Mouse (Mus musculus) heart, adult 18-20 months (tissue): ENCODE measurements at regions not wholly inside any gene's neighbourhood (a gene's known extent, or its start where the extent isn't known, plus 50 kb on each side); places are given as distances from the start of the nearest gene placed in this dataset.
A peak's percentile ranks its signal among the peaks of the same experiment; 100 is the strongest.
"Not testable (repeated sequence)": the region's sequence is repeated elsewhere in the genome, so short reads cannot be mapped to it uniquely, and the experiment has no call there.

ENCODE experiments used
- DNase-seq, 2 experiments: peaks; one replicate each; pipeline ENCODE4 v3.0.0; 2021 to 2022; ENCODE audit warnings: mixed read lengths in 1 of 2

- DNase-seq, result no peak
These were observed 57.1 kb downstream of the Ccdc54 start for GRCm38 (mm10) chr16:50533881-50534280.

- peak; percentile 89 to 93 for DNase-seq
These were observed 61.2 kb downstream of the Ccdc54 start for GRCm38 (mm10) chr16:50529511-50530416.

- peak; percentile 85 to 89 for DNase-seq
These were observed 62.1 kb downstream of the Ccdc54 start for GRCm38 (mm10) chr16:50528677-50529510.

- no peak for DNase-seq
These were observed 62.6 kb downstream of the Ccdc54 start for GRCm38 (mm10) chr16:50528355-50528676.

- not testable (repeated sequence) for DNase-seq
These were observed 64.0 kb downstream of the Ccdc54 start for GRCm38 (mm10) chr16:50526930-50527329.

GRCm38 (mm10) chr16:50525934-50526366 is 65.0 kb downstream of the Ccdc54 start:
- DNase-seq, result no peak

GRCm38 (mm10) chr16:50525504-50525903 is 65.5 kb downstream of the Ccdc54 start:
- DNase-seq, result no peak

GRCm38 (mm10) chr16:50519610-50520009 is 71.3 kb downstream of the Ccdc54 start:
- no peak for DNase-seq

- DNase-seq, result no peak
These were observed 74.4 kb downstream of the Ccdc54 start for GRCm38 (mm10) chr16:50516579-50516978.

- no peak for DNase-seq
These were observed 75.9 kb downstream of the Ccdc54 start for GRCm38 (mm10) chr16:50515039-50515438.

- no peak for DNase-seq
These were observed 78.9 kb downstream of the Ccdc54 start for GRCm38 (mm10) chr16:50512080-50512479.

GRCm38 (mm10) chr16:50509529-50509895 is 77.3 kb upstream of the Bbx start:
- no peak for DNase-seq

GRCm38 (mm10) chr16:50508673-50509528 is 76.7 kb upstream of the Bbx start:
- no peak for DNase-seq

- DNase-seq, result no peak
These were observed 72.4 kb upstream of the Bbx start for GRCm38 (mm10) chr16:50504619-50505018.

- no peak for DNase-seq
These were observed 66.7 kb upstream of the Bbx start for GRCm38 (mm10) chr16:50498909-50499308.

- no peak for DNase-seq
These were observed 61.5 kb upstream of the Bbx start for GRCm38 (mm10) chr16:50493662-50494061.

GRCm38 (mm10) chr16:50489244-50489643 is 57.1 kb upstream of the Bbx start:
- no peak for DNase-seq

- no peak for DNase-seq
These were observed 50.2 kb upstream of the Bbx start for GRCm38 (mm10) chr16:50482360-50482786.
